Mouse (Mus musculus) bone marrow, adult 2 months (tissue): ENCODE measurements around the gene Tmem229a. TPM values are rescaled to one million over a fixed set of nuclear protein-coding genes. Genes with fewer than 3 reads are reported as not detected.

ENCODE experiments used
- H3K27ac ChIP-seq: fragments of 200-500 bp; 2 replicates; pipeline ENCODE4 v1.5.1; 2012; ENCODE audit warnings: low read depth, mild to moderate bottlenecking, control low read depth, inconsistent platforms, low read length; ENCODE audit not compliant: control insufficient read depth, poor library complexity, insufficient read depth
- H3K4me1 ChIP-seq: fragments of 200-500 bp; 2 replicates; pipeline ENCODE4 v1.6.1; 2011; ENCODE audit warnings: low read length; ENCODE audit not compliant: control insufficient read depth, insufficient read depth
- H3K4me3 ChIP-seq: fragments of 200-500 bp; replicated peaks from 2 replicates; pipeline ENCODE3; 2011; ENCODE audit warnings: mild to moderate bottlenecking, low read depth, low read length, control low read depth; ENCODE audit not compliant: control insufficient read depth
- CTCF ChIP-seq: fragments of 200-500 bp; IDR thresholded peaks from 2 replicates; pipeline ENCODE4 v1.5.1; 2011; ENCODE audit warnings: low read length, control low read depth; ENCODE audit not compliant: control insufficient read depth, insufficient read depth
- POLR2A ChIP-seq: fragments of 200-500 bp; IDR thresholded peaks from 2 replicates; pipeline ENCODE4 v1.6.1; 2011; ENCODE audit warnings: low read depth, mild to moderate bottlenecking, control low read depth, low read length, borderline replicate concordance; ENCODE audit not compliant: control insufficient read depth
- WGBS: fragments of 180-500 bp; shearing (Covaris S2); methylation state at CpG from one replicate; pipeline ENCODE4 v1.1.7; 2018; 5-methylcytosine and 5-hydroxymethylcytosine counted together
- polyA plus RNA-seq: library from polyadenylated mRNA; stranded (reverse); fragments of >200 nt; gene quantifications from 2 replicates; pipeline ENCODE4 v1.2.4, GENCODE M21; 2011; ENCODE audit warnings: low replicate concordance; ENCODE audit not compliant: missing spikeins, insufficient read depth, insufficient read length

Tmem229a gene
- 0.30 TPM in 1 of 2 replicates, not detected in the other for polyA plus RNA-seq

- Histone ChIP-seq H3K4me3 (no peak within 1 kb of the TSS), H3K4me1 (no peaks in the 10 kb centered on the region), H3K27ac (no peak within 1 kb of the TSS; the same call in 1 of the 2 replicates)
- no peak for TF ChIP-seq CTCF
- no peak for TF ChIP-seq POLR2A
- 2% methylated on average over 46 of the region's 46 CpGs for WGBS
These were observed at the start of gene Tmem229a for GRCm38 (mm10) chr6:24955946-24956585. Gene Tmem229a, minus strand, starts transcription at chr6:24956297.

GRCm38 (mm10) chr6:24993754-24994153, 37.7 kb upstream of the Tmem229a start:
- Histone ChIP-seq H3K4me1 (no peaks in the 10 kb centered on the region), H3K27ac (no peak overlapping the region), H3K4me3 (no peak overlapping the region)
- no peak for TF ChIP-seq POLR2A
- TF ChIP-seq CTCF = no peak
- 38% methylated on average over 2 of the region's 2 CpGs for WGBS

GRCm38 (mm10) chr6:24989836-24990235, 33.7 kb upstream of the Tmem229a start:
- TF ChIP-seq CTCF (no peak), POLR2A (no peak)

GRCm38 (mm10) chr6:24976176-24976575, 20.1 kb upstream of the Tmem229a start:
- TF ChIP-seq POLR2A (no peak), CTCF (no peak)
- Histone ChIP-seq H3K27ac (no peak overlapping the region), H3K4me1 (no peaks in the 10 kb centered on the region), H3K4me3 (no peak overlapping the region)
- WGBS = 80% methylated on average over 2 of the region's 2 CpGs

More at GRCm38 (mm10) chr6:24989836-24990235, 33.7 kb upstream of the Tmem229a start:
- Histone ChIP-seq H3K27ac (no peak overlapping the region), H3K4me1 (no peaks in the 10 kb centered on the region), H3K4me3 (no peak overlapping the region)

GRCm38 (mm10) chr6:24968471-24969223, 12.6 kb upstream of the Tmem229a start:
- Histone ChIP-seq H3K27ac (no peak overlapping the region), H3K4me1 (no peaks in the 10 kb centered on the region), H3K4me3 (no peak overlapping the region)
- TF ChIP-seq CTCF (no peak), POLR2A (no peak)
- 73% methylated on average over 3 of the region's 3 CpGs for WGBS

- TF ChIP-seq CTCF = no peak
- no peak for TF ChIP-seq POLR2A
- H3K4me3 ChIP-seq = no peak overlapping the region
- no peak overlapping the region for H3K27ac ChIP-seq
- 75% methylated on average over 7 of the region's 7 CpGs for WGBS
- no peaks in the 10 kb centered on the region for H3K4me1 ChIP-seq
These were observed 11.6 kb upstream of the Tmem229a start for GRCm38 (mm10) chr6:24967726-24968125.

GRCm38 (mm10) chr6:24966010-24966682, 10.0 kb upstream of the Tmem229a start:
- TF ChIP-seq POLR2A (no peak), CTCF (no peak)
- no peaks in the 10 kb centered on the region for H3K4me1 ChIP-seq
- H3K27ac ChIP-seq = no peak overlapping the region
- H3K4me3 ChIP-seq = no peak overlapping the region
- 53% methylated on average over 2 of the region's 2 CpGs for WGBS

- no peaks in the 10 kb centered on the region for H3K4me1 ChIP-seq
- WGBS = 68% methylated on average over 5 of the region's 5 CpGs
These were observed 7.7 kb upstream of the Tmem229a start for GRCm38 (mm10) chr6:24963754-24964153.

More at GRCm38 (mm10) chr6:24963754-24964153, 7.7 kb upstream of the Tmem229a start:
- Histone ChIP-seq H3K27ac (no peak overlapping the region), H3K4me3 (no peak overlapping the region)
- TF ChIP-seq POLR2A = no peak
- TF ChIP-seq CTCF = no peak
